Mouse (Mus musculus) cerebellum, adult 11-12 months (tissue): ENCODE data around the gene Mok.
"Not testable (repeated sequence)": the region's sequence is repeated elsewhere in the genome, so short reads cannot be mapped to it uniquely, and the experiment has no call there.

ENCODE experiments used
- DNase-seq: peaks from one replicate; pipeline ENCODE4 v3.0.0; 2022

Gene Mok

DNA sequence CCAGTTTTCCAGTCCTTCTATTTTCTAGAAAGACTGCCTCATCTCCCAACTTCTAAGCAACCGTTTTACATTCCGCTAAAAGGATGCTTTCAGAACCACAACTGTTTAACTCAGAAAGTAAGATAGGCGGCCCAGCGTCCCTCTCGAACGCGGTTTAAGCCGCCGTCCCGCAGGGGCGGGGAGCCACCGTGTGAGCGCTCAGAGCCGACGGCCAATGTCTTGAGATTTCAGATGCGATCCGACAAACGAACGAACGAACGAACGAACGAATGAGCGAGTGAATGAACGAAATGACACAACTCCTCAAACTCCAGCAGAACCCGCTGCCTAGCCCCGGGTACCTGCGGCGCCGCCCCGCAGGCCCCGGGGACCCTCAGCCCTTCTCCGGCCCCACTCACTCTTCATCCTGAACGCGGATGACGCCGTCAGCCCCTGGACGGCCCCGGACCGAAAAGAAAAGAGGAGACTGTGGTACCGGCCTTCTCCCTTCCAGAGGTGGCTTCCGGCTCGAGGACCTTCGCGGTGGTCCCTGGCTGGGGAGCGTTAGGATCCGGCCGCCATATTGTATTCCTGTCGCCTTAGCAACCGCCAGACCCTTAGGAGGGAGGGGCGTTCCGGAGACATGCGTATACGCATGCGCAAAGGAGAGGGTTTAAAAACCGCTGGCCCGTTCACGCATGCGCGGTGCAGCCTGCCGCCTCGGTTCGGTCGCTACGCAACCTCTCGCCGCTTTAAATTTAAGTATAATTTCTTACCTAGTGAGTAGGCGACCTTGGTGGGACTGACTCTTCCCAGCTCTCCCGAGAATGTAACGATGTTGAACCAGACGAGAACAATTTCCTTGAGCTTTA, at the start of gene Mok:
TSS of gene Mok (minus strand) at position 592 of the 851 bp plus-strand sequence.
- peak; percentile 93 for DNase-seq

DNA sequence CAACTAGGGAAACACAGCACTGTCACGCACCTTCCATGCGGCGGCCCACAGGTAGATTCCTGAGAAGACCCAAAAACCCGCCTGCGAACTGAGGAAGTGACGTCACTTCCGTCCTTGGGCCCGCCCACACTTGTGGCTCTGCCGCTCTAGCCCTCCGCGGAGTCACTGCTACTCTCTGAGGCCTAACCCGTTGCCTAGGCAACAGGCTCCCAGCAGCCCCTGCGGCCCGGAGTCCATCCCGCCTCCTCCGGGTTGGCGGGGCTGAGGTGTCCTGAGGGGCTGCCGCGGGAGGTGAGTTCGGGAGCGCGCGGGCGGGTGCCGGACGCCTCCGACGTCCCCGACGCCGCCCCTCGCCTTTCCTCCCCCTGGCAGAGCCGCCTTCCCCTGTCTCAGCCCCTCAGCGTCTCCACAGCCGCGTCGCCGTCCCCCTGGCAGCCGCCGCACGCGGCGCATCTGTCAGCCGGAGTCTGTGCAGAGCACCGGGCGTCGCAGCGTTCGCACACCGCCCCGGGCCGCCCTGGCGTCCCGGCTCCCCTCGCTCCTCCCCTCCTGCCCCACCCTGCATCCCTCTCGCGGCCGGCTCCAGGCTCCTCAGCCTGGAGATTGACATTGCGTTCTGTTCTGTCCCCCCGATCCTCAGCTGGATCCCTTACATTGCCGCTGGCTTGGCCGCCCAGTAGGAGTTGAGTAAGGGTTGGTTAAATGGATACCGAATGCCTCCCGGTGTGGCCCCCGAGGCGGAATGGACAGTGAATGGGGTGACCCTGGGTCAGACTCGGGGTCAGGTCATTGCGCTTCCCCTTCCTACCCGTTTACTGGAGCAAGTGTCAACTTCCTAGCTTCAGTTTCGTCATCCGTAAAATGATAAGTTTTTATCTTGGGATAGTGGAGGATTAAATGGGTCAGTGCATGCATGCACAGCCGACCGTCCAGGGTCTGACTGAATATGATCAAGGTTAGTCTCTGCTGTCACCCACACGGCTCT, 48.6 kb upstream of the Mok start, which contains the start of the genes Cinp and Tecpr2:
TSS of gene Cinp (minus strand) at position 110 of the 985 bp plus-strand sequence.
TSS of gene Tecpr2 (plus strand) at position 229 of the 985 bp plus-strand sequence.
- peak; percentile 99 for DNase-seq

DNA sequence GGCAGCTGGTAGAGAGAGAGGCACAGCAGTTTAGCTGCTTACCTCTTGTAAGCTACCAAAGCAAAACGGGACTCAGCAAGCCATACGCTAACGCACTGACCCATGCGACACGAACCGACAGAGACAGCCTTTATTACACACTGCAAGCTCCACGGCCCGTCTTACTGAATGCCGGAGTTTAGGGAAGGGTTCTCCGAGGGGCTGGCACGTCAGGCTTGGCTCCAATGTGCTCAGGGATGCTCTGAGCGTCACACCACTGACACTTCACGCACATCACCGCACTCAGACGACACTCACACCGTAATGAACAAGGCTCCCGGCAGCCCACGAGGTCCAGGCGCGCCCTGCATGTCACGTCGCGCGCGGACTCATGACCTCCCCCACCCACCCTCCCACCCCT, 47.9 kb upstream of the Mok start:
- DNase-seq = no peak

DNA sequence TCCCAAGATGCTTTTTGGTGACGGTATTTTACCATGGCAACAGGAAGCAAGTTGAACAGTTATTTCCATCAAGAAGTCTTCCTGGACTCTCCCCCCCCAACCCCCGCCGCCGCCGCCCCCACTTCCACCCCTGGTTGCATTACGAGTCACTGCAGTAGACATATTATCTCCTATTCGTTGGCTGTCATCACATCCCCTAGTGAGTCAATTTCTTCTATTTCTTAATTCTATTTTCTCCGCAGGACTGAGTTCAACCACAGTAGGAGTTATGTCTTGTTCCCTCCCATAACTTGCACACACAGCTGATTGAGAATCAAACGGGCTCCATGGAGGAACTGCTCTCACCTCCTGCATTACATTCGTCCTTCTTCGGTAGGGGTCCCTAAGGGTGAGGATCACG, 47.4 kb upstream of the Mok start:
- DNase-seq = no peak

DNA sequence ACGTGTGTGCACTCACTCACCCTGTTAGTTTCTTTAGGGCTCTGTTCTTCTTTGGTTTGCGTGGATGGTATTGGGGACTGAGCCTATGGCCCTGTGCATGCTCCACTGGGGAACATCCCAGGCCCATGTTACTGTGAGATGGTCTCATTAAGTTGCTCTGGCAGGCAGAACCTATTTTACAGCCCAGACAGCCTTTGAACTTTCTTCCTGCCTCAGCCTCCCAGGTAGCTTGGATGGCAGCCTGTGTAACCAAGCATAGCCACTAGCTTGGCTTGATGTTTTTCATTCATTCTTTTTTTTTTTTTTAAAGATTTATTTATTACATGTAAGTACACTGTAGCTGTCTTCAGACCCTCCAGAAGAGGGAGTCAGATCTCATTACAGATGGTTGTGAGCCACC, 44.5 kb upstream of the Mok start:
- no peak for DNase-seq

DNA sequence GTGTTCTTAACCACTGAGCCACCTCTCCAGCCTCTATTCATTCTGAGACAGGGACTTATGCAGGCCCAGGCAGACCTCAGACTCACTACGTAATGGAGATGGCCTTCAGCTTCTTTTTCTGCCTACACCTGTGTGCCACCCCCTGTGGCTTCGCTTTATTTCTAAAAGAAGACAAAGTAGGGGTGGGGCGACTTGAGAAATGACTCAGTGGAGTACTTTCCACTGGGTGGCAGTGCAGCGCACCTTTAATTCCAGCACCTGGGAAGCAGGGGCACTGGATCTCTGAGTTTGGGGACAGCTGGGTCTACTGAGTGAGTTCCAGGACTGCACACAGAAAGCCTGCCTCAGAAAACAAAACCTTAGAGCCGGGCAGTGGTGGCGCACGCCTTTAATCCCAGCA, 41.6 kb upstream of the Mok start:
- no peak for DNase-seq

DNA sequence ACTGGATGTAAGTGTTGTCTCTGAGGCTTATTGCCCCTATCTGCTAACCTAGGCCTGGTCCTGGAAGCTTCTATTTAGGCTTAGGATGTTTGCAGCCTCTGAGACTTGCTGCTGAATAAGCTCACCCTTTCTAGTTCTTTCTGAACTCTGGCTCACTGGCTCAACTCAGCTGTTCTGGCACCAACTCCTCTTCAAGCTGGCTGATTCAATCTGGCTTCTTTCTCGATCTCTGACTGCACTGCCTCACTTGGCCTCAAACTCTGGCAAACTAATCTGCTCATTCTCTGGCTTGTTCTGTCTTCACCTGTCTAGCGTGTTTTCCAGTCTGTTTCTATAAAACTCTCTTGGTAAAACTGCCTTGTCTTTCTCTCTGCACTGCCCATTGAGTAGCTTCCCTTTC, 34.6 kb upstream of the Mok start:
- no peak for DNase-seq

DNA sequence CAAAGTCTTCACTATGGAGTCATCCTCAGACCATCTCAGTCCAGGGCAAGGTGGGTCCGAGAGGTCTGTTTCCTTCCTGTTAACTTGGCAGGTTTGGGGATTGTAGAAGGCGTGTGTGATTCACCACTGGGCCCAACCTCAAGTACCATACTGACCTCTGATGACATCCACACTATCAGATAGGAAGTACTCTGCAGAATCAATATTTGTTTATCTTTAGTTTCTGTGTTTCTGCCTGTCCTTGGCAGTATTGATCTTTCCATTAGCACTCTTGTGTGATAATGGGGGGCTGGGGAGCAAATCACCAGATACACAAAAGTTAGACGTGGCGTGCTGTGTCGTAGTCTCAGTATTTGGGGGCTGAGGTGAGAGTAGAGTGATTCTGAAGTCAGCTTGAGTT, 30.5 kb upstream of the Mok start:
- no peak for DNase-seq

DNA sequence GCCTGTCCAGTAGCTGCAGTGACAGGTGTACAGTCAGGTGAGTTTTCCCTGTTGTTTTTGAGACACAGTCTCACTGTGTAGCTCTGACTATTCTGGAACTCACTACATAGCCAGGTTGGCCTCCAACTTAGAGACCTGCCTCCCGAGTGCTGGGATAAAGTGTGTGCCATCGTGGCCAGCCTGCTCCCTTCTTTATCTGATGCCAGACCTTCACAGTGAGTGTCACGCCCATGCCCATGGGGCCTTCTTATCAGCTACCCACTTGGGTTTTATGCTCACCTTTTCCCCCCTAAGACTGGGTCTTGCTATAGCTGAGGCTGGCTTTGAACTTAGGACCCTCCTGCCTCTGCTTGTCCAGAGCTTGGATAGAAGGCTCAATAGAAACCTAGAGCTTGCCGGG, 29.4 kb upstream of the Mok start:
- DNase-seq = no peak

DNA sequence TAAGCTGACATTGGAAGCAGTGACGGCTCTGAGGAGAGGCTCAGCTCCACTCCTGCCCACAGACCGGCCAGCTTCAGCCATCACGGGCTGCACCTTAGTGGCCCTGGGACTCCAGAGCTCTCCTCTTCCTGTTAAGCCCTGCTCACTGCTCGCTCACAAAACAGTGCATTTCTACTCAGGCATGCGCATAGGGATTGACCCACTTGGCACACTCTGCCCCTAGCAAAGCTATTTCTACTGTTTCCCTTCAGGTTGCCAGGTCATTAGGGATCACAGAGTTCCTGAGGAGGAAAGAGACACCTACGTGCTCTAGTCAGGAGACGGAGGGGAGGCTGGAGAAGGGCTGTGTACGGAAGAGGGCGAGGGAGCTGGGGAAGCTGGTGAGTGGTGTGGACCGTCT, 25.2 kb upstream of the Mok start:
- peak; percentile 44 for DNase-seq

DNA sequence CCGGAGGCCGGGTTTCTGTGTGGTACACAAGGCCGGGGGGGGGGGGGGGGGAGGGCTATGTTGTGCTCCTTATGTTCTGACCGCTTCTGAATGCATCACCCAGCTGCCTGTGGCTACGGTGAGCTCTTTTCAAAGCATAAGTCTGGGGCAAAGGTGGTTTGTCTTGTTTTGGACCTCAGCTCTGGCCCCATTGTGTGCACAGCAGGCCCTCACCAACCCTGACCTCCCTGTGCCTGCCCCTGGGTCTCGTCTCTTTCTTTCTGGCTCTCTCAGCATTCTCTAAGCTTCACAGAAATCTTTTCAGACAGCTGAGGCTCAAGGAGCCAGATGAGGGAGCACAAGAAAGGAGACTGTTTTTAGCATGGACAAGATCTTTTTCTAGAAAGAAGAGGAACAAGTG, 24.8 kb upstream of the Mok start:
- no peak for DNase-seq

DNA sequence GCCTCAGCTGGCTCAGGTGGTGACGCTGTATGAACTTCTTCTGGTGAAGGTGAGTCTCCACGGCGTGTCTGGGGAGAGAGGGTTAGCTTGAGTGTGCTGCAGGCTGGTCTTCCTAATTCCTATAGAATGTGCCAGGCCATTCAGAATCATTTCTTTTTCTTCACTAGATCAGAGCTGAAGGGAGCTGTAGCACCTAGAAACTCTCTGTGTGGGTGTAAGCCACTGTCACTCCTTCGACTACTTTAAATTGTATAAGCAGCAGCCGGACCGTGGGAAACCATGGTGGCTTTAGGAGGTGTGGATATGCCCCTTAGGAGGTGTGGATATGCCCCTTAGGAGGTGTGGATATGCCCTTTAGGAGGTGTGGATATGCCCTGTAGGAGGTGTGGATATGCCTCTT, 23.3 kb upstream of the Mok start:
- DNase-seq = no peak

DNA sequence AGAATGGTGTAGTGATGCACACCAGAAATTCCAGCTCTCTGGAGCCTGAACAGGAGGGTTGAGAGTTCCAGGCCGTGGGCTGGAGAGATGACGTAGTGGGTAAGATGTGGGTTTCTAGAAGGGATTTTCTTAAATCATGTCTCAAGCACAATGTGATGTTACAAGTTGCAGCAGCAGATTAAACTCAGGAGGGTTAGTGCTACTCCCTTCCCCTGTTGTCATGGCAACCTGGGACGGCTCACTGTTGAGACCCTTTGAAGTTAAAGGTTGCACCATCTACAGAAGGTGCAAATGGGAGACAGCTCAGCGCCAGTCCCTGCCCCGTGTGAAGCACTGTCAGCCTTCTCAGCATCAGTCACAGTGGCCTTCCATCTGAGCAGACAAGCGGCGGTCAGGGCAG, 20.5 kb upstream of the Mok start:
- no peak for DNase-seq

DNA sequence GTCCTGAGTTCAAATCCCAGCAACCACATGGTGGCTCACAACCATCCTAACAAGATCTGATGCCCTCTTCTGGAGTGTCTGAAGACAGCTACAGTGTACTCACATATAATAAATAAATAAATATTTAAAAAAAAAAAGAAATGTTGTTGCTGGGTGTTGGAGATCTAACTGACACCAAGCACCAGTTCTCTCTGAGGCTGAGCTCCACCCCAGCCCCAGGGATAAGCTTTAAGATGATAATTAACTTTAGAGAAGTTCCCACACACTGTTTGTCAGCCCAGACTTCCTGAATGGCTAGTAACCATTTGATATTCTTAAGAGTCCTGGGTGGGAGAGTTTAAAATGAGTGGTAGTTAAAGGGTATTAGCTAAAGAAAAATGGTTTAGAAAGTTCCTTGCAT, 19.6 kb upstream of the Mok start:
- DNase-seq = no peak

DNA sequence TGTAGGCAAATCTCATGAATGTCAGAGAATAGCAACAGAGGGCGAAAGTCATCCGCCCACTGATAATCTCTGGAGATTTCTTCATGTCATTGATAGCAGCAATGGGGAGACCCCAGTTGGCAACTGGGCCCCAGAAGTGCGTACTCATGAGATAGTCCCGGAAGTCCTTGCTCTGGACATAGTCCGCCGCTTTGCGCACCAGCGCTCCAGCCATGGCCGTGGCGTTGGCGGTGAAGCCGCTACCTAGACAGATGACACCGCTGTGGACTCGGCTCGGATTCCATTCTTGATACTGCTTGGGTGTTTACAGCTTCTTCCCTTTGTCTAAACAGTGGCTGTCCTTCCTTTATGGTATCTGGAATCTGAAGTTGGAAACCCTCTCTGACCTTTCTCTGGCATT, 17.9 kb upstream of the Mok start:
- DNase-seq = not testable (repeated sequence)

DNA sequence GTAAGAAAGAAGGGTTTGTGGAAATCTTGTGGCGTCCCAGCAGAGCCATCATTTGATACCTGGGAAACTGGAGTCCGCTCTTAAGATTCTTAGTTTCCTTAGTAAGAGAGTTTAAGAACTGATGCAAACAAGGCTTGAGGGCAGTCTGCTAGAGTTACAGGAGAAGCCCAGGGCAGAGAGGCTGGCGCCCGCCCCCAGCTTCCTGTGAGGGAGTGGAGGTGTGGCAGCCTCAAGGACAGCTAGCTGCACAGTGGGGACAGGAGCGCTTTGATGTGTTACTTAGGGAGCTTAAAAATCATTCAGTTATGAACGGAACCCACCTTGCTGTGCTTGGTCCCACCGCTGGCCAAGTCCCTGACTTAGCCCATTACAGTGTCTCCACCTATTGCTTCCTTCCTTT, 16.5 kb upstream of the Mok start:
- DNase-seq = no peak

DNA sequence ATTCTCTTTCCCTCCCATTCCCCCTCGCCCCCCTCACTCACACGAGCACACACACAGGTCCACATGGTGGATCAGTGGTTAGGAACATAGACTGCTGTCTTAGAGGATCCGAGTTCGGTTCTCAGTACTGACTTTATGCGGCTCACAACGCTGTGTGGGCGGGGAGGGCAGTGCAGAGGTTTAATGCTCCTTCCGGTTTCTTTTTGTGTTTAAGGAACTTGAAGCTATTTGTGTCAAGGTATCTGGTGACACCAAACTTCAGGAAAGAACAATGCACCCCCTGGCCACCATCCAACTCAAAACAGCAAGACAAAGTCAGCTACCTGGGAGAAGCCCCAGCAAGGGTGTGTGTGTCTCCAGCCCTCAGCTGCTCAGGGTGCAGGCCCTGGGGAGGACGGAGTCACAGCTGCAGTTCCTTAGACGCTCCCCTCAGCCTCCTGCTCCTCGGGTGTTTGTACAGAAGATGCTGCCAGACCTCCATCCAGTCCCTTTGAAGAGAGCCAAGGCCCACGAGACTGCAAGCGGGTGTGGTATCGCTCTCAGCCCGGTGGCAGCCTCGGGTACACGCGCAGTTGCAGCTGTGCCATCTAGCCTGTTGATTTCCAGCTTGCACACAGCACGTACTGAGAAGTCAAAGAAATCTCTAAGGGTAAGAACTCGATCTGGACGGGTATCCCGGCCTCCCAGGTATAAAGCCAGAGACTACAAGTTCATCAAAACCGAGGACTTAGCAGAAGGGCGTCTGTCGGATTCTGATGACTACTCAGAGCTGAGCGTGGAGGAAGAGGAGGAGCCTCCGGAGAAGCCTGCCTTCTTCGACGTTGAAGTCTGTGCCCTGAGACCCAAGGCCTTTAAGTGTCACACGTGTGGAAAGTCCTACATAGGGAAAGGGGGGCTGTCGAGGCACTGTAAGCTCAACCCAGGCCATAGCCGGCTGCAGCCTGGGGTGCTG, 14.3 kb upstream of the Mok start:
- DNase-seq = no peak

DNA sequence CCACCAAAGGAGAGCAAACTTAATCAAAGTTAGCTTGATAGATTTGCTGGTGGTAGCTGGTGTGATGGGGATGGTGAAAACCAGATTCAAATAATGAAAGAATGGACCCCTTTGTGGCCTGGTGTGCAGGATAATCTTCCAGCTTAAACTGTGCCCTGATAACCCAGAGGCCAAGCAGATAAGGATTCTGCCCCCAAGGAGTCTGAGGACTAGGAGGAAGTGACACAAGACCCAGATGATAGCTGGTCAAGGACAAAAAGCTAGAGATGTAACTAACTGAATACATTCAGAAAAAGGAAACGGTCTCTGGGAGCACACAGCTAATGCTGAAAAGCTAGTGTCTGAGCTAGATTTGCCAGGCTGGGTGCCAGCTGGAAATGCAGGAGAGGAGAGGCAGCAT, 11.2 kb upstream of the Mok start:
- no peak for DNase-seq

DNA sequence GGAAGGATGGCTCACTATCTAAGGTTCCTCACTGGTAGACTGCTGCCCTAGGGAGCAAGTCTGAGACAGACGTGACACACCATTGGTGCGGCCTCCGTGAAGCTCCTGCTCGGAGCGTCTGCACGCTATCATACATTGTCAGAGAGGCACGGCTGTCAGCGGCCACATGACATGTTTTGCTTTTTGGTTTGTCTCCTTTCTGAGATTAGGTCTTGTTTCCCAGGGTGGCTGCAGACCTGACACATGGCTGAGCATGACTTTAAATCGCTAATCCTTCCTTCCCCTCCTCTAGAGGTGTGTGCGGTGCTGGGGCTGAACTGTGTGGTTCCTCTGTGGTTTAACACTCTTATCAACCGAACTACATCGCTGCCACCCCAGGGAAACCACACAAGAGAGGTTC, 10.7 kb upstream of the Mok start:
- DNase-seq = no peak

DNA sequence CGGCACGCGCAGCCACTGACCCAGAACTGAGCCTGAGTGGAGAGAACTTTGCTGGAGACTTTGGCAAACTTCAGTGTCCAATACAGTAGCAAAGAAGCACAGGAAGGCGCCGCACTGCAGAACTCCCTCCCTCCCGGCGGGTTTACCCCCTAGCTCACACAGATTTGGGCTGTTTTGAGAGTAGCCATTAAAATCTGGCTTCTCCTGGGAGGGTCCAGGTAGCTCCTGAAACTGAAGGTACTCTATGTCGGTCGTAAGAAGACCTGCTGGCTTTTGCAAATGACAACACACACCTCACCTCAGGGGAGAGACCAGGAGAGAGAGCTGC, 10.2 kb upstream of the Mok start:
- no peak for DNase-seq

DNA sequence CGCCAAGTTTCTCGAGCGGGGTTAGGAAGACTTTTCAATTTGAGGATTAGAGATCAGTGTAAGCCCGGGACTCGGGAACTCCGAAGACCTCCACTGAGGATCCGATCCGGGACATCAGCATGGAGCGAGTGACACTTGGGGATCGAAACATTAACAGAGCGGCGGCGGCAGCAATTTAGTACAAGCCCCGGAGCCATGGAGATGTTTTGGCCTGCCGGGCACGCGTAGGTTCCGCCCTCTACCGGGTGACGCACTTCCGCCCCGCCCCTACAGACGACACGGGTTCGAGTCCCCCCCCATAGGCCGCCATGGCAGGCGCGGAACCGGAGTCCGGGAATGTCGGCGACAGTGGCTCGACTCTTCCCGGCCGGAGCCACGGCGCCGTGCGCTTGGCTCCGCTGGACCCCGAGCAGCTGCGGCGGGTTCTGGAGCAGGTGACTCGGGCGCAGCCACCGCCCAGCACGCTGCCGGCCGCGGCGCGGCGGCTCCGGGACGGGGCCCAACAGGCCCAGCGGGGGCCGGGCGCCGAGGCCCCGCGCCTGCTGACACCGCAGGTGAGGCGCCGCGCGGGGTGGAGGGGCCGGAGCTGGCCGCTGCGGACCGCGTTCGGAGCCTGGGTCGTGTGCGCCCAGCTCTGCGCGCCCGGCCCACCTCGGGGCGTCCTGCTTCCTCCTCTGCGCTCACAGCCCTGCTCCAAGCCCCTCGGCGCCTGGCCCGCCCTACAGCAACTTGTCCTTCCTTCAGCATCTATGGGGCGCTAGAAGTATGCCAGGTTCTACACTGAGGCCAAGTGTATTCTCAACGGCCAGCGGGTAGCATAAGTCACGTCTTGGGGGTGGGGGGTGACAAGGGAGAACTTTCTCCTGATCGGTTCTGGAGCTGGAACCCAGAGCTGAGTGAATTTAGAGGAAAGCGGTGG, 9.5 kb upstream of the Mok start, which contains the start of gene Zfp839:
TSS of gene Zfp839 (plus strand) at position 244 of the 919 bp plus-strand sequence.
- DNase-seq = peak; percentile 86
